Mouse (Mus musculus): ENCODE measurements around the gene Madcam1. TPM values are rescaled to one million over a fixed set of nuclear protein-coding genes. Genes with fewer than 3 reads are reported as not detected.

The Madcam1 gene
- polyA plus RNA-seq, 1 experiment from 2014 or later, result 16.9 TPM

GRCm38 (mm10) chr10:79628377-79628776 lies 36.0 kb upstream of the Madcam1 start:
- no peak overlapping the region for H3K27ac ChIP-seq (ENCODE audit: low read depth, low read length)
- no peak overlapping the region for H3K4me3 ChIP-seq (ENCODE audit: low read depth, low read length)
- no peak for ATAC-seq
- H3K27me3 ChIP-seq (replicated peaks; ENCODE audit: control insufficient read depth, insufficient read depth, low read length), result no peaks in the 10 kb centered on the region
- no peak overlapping the region for H3K9ac ChIP-seq (ENCODE audit: low read depth, low read length)
- H3K4me1 ChIP-seq (replicated peaks; ENCODE audit: control insufficient read depth, insufficient read depth, low read length), result no peaks in the 10 kb centered on the region
- no peak overlapping the region for H3K4me2 ChIP-seq (replicated peaks; ENCODE audit: low read depth)
- TF ChIP-seq CTCF (IDR thresholded peaks at IDR 0.05; ENCODE audit: low read depth), result no peak
- H3K9me3 ChIP-seq (ENCODE audit: control insufficient read depth), result no peaks in the 10 kb centered on the region
- WGBS, result 84% methylated on average over 5 of the region's 5 CpGs
- no peaks in the 10 kb centered on the region for H3K36me3 ChIP-seq (ENCODE audit: control insufficient read depth, insufficient read depth)

GRCm38 (mm10) chr10:79631432-79631831 lies 32.9 kb upstream of the Madcam1 start:
- H3K27me3 ChIP-seq (replicated peaks; ENCODE audit: control insufficient read depth, insufficient read depth, low read length), result peaks cover 2% of the 10 kb centered on the region
- H3K27ac ChIP-seq (ENCODE audit: low read depth, low read length), result no peak overlapping the region
- TF ChIP-seq CTCF (IDR thresholded peaks at IDR 0.05; ENCODE audit: low read depth), result no peak
- 69% methylated on average over 4 of the region's 4 CpGs for WGBS
- H3K36me3 ChIP-seq (ENCODE audit: control insufficient read depth, insufficient read depth), result no peaks in the 10 kb centered on the region
- H3K4me2 ChIP-seq (replicated peaks; ENCODE audit: low read depth), result no peak overlapping the region
- H3K9me3 ChIP-seq (ENCODE audit: control insufficient read depth), result no peaks in the 10 kb centered on the region
- no peak for ATAC-seq
- H3K9ac ChIP-seq (ENCODE audit: low read depth, low read length), result no peak overlapping the region
- H3K4me3 ChIP-seq (ENCODE audit: low read depth, low read length), result no peak overlapping the region
- H3K4me1 ChIP-seq (replicated peaks; ENCODE audit: control insufficient read depth, insufficient read depth, low read length), result no peaks in the 10 kb centered on the region

- Histone ChIP-seq H3K27ac (ENCODE audit: low read depth, low read length) (no peak overlapping the region), H3K4me2 (replicated peaks; ENCODE audit: low read depth) (no peak overlapping the region), H3K9ac (ENCODE audit: low read depth, low read length) (no peak overlapping the region), H3K4me1 (replicated peaks; ENCODE audit: control insufficient read depth, insufficient read depth, low read length) (no peaks in the 10 kb centered on the region), H3K4me3 (ENCODE audit: low read depth, low read length) (no peak overlapping the region), H3K27me3 (replicated peaks; ENCODE audit: control insufficient read depth, insufficient read depth, low read length) (peaks cover 19% of the 10 kb centered on the region), H3K9me3 (ENCODE audit: control insufficient read depth) (no peaks in the 10 kb centered on the region), H3K36me3 (ENCODE audit: control insufficient read depth, insufficient read depth) (no peaks in the 10 kb centered on the region)
- no peak for TF ChIP-seq CTCF (IDR thresholded peaks at IDR 0.05; ENCODE audit: low read depth)
- ATAC-seq, result no peak
- 79% methylated on average over 17 of the region's 17 CpGs for WGBS
These were observed 31.2 kb upstream of the Madcam1 start for GRCm38 (mm10) chr10:79633006-79633777.

- no peak overlapping the region for H3K4me2 ChIP-seq (replicated peaks; ENCODE audit: low read depth)
These were observed 28.1 kb upstream of the Madcam1 start for GRCm38 (mm10) chr10:79636287-79636686.

GRCm38 (mm10) chr10:79637128-79638110 lies 26.9 kb upstream of the Madcam1 start, which contains the start of gene Shc2:
TSS of gene Shc2 (minus strand) at chr10:79637918.
- no peak for TF ChIP-seq CTCF (IDR thresholded peaks at IDR 0.05; ENCODE audit: low read depth)
- Histone ChIP-seq H3K4me3 (ENCODE audit: low read depth, low read length) (peak within 1 kb of the TSS; percentile 57), H3K9me3 (ENCODE audit: control insufficient read depth) (no peaks in the 10 kb centered on the region), H3K4me1 (replicated peaks; ENCODE audit: control insufficient read depth, insufficient read depth, low read length) (no peaks in the 10 kb centered on the region), H3K27ac (ENCODE audit: low read depth, low read length) (peak within 1 kb of the TSS; percentile 57), H3K4me2 (replicated peaks; ENCODE audit: low read depth) (peak within 1 kb of the TSS; percentile 75), H3K36me3 (ENCODE audit: control insufficient read depth, insufficient read depth) (no peaks in the 10 kb centered on the region), H3K9ac (ENCODE audit: low read depth, low read length) (peak within 1 kb of the TSS; percentile 28), H3K27me3 (replicated peaks; ENCODE audit: control insufficient read depth, insufficient read depth, low read length) (peaks cover 31% of the 10 kb centered on the region)
- WGBS, result under 1% methylated on average over 89 of the region's 116 CpGs
- ATAC-seq, result peak; percentile 26

More at GRCm38 (mm10) chr10:79636287-79636686, 28.1 kb upstream of the Madcam1 start:
- Histone ChIP-seq H3K27ac (ENCODE audit: low read depth, low read length) (no peak overlapping the region), H3K9me3 (ENCODE audit: control insufficient read depth) (no peaks in the 10 kb centered on the region), H3K4me1 (replicated peaks; ENCODE audit: control insufficient read depth, insufficient read depth, low read length) (no peaks in the 10 kb centered on the region), H3K4me3 (ENCODE audit: low read depth, low read length) (no peak overlapping the region), H3K36me3 (ENCODE audit: control insufficient read depth, insufficient read depth) (no peaks in the 10 kb centered on the region), H3K9ac (ENCODE audit: low read depth, low read length) (no peak overlapping the region), H3K27me3 (replicated peaks; ENCODE audit: control insufficient read depth, insufficient read depth, low read length) (peaks cover 31% of the 10 kb centered on the region)
- 81% methylated on average over 8 of the region's 8 CpGs for WGBS
- TF ChIP-seq CTCF (IDR thresholded peaks at IDR 0.05; ENCODE audit: low read depth), result no peak
- no peak for ATAC-seq

Data from intestine, postnatal 0 days (tissue).